Mouse (Mus musculus) MEL (cell line): ENCODE results near the gene Col26a1. TPM values are rescaled to one million over a fixed set of nuclear protein-coding genes. Genes with fewer than 3 reads are reported as not detected.

Experiments used
- DNase-seq: peaks from one replicate; pipeline ENCODE4 v3.0.0; 2011; ENCODE audit warnings: low read depth, low spot score
- H3K27ac ChIP-seq: 2 replicates; pipeline ENCODE4 v1.5.1; 2012; ENCODE audit warnings: low read depth, mild to moderate bottlenecking, control low read depth, low read length, moderate library complexity; ENCODE audit not compliant: control insufficient read depth
- H3K27me3 ChIP-seq, 2 experiments: fragments of 150-350 bp in 1 of 2; sonication (generic) in 1 of 2; 2 replicates each; pipeline ENCODE4 v1.6.1; 2012; ENCODE audit warnings: low read length in 2 of 2, mild to moderate bottlenecking in 2 of 2, improper control_type of control experiment in 1 of 2, moderate library complexity in 1 of 2; ENCODE audit not compliant: insufficient read depth in 2 of 2, control insufficient read depth in 1 of 2
- H3K36me3 ChIP-seq, 2 experiments: 2 replicates each; pipeline ENCODE4 v1.6.1; 2012 to 2014; ENCODE audit warnings: low read length in 2 of 2, improper control_type of control experiment in 1 of 2, inconsistent platforms in 1 of 2, mild to moderate bottlenecking in 1 of 2; ENCODE audit not compliant: insufficient read depth in 2 of 2, control insufficient read depth in 1 of 2
- H3K4me1 ChIP-seq, 2 experiments: fragments of 150-350 bp in 1 of 2; sonication (generic) in 1 of 2; 2 replicates each; pipeline ENCODE4 v1.6.1; 2012; ENCODE audit warnings: low read length in 2 of 2, improper control_type of control experiment in 1 of 2, mild to moderate bottlenecking in 1 of 2; ENCODE audit not compliant: insufficient read depth in 2 of 2, control insufficient read depth in 1 of 2
- H3K4me3 ChIP-seq, 2 experiments: fragments of 150-350 bp in 1 of 2; sonication (generic) in 1 of 2; 2 replicates each; pipeline ENCODE4 v1.5.1; 2012; ENCODE audit warnings: low read depth in 2 of 2, low read length in 2 of 2, mild to moderate bottlenecking in 2 of 2, moderate library complexity in 2 of 2, control low read depth in 1 of 2, improper control_type of control experiment in 1 of 2; ENCODE audit not compliant: control insufficient read depth in 1 of 2, insufficient read depth in 1 of 2
- H3K79me2 ChIP-seq: 2 replicates; pipeline ENCODE4 v1.6.1; 2012; ENCODE audit warnings: mild to moderate bottlenecking, low read length, moderate library complexity; ENCODE audit not compliant: control insufficient read depth, poor library complexity, insufficient read depth
- H3K9ac ChIP-seq: 2 replicates; pipeline ENCODE4 v1.6.1; 2012; ENCODE audit warnings: low read depth, mild to moderate bottlenecking, control low read depth, low read length, moderate library complexity; ENCODE audit not compliant: control insufficient read depth, poor library complexity, severe bottlenecking
- H3K9me3 ChIP-seq: fragments of 150-350 bp; sonication (generic); replicated peaks from 2 replicates; pipeline ENCODE4 v1.6.1; 2012; ENCODE audit warnings: mild to moderate bottlenecking, low read length, improper control_type of control experiment, moderate library complexity; ENCODE audit not compliant: insufficient read depth
- CTCF ChIP-seq, 3 experiments: IDR thresholded peaks in 2 of 3; conservative IDR thresholded peaks in 1 of 3; 2 replicates each; pipeline ENCODE4 v1.5.1; 2011 to 2012; ENCODE audit warnings: low read length in 3 of 3, low read depth in 2 of 3, mild to moderate bottlenecking in 2 of 3, improper control_type of control experiment in 1 of 3, inconsistent platforms in 1 of 3, mixed read lengths in 1 of 3, moderate library complexity in 1 of 3; ENCODE audit not compliant: control insufficient read depth in 1 of 3, insufficient read depth in 1 of 3, poor library complexity in 1 of 3, severe bottlenecking in 1 of 3
- ETS1 ChIP-seq: IDR thresholded peaks from 2 replicates; pipeline ENCODE4 v1.6.1; 2012; ENCODE audit warnings: low read depth, mild to moderate bottlenecking, inconsistent platforms, low read length, improper control_type of control experiment, moderate library complexity
- GABPA ChIP-seq: IDR thresholded peaks from 2 replicates; pipeline ENCODE4 v1.6.1; 2012; ENCODE audit warnings: low read depth, mild to moderate bottlenecking, inconsistent platforms, low read length, improper control_type of control experiment, moderate library complexity
- NRF1 ChIP-seq: IDR thresholded peaks from 2 replicates; pipeline ENCODE4 v1.6.1; 2014; ENCODE audit warnings: low read depth, mild to moderate bottlenecking, inconsistent platforms, low read length, improper control_type of control experiment, moderate library complexity; ENCODE audit not compliant: poor library complexity, insufficient read depth, severe bottlenecking
- SMC3 ChIP-seq: IDR thresholded peaks from 2 replicates; pipeline ENCODE4 v1.6.1; 2011; ENCODE audit warnings: low read depth, low read length, improper control_type of control experiment
- ZKSCAN1 ChIP-seq: IDR thresholded peaks from 2 replicates; pipeline ENCODE4 v1.6.1; 2012; ENCODE audit warnings: low read depth, mild to moderate bottlenecking, inconsistent platforms, low read length, improper control_type of control experiment, moderate library complexity
- polyA plus RNA-seq, 2 experiments: library from polyadenylated mRNA; stranded (reverse) in 1 of 2; unstranded in 1 of 2; fragments of >175 nt in 1 of 2; fragments of >200 nt in 1 of 2; gene quantifications; 2 replicates each; pipeline versions ENCODE4 v1.2.1 to v1.2.4; 2012; ENCODE audit warnings: low replicate concordance in 2 of 2, low read depth in 1 of 2; ENCODE audit not compliant: insufficient read length in 2 of 2, insufficient read depth in 1 of 2, missing spikeins in 1 of 2
- total RNA-seq: library from RNA; depleted of rRNA; stranded (reverse); fragments of 300-350 nt; gene quantifications from 2 replicates; pipeline ENCODE4 v1.2.3, GENCODE M21; 2012

Col26a1 gene
- total and polyA plus RNA-seq, 3 experiments = not detected

DNA sequence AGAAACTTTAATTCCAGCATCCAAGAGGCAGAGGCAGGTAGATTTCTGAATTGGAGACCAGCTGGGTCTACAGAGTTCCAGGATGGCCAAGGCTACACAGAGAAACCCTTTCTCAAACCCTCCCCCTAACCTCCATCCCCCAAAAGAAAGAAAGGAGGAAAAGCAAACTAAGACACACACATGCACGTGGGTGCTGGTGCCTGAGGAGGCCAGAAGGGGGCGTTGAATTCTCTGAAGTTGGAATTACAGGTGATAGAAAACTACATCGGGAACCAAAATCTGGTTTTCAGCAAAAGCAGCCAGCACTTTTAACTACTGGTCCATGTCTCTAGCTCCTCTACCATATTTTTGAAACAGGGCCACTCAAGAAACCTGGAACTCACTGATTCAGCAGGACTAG lies 21.6 kb upstream of the Col26a1 start:
- H3K36me3 ChIP-seq = no peaks in the 10 kb centered on the region
- H3K9me3 ChIP-seq = no peaks in the 10 kb centered on the region
- peaks cover 0 to 13% of the 10 kb centered on the region in 2 experiments; a peak in 1 of 4 replicates for H3K4me1 ChIP-seq
- no peak for DNase-seq
- H3K9ac ChIP-seq = no peak overlapping the region
- H3K27ac ChIP-seq = no peak overlapping the region
- H3K27me3 ChIP-seq = peaks cover 1 to 2% of the 10 kb centered on the region in 2 experiments; a peak in 2 of 4 replicates
- H3K4me3 ChIP-seq = no peak overlapping the region
- H3K79me2 ChIP-seq = no peaks in the 10 kb centered on the region
- TF ChIP-seq CTCF (IDR thresholded peaks at IDR 0.05 in 2 of 3, conservative IDR thresholded peaks at IDR 0.05 in 1 of 3; ENCODE audit: control insufficient read depth in 1 of 3, insufficient read depth in 1 of 3, low read depth in 2 of 3, low read length in 3 of 3, poor library complexity in 1 of 3, severe bottlenecking in 1 of 3) (0 out of 6 replicates have a peak, but pooled peaks of 2 of the 3 experiments have one; percentile 3 to 6), NRF1 (no peak)

DNA sequence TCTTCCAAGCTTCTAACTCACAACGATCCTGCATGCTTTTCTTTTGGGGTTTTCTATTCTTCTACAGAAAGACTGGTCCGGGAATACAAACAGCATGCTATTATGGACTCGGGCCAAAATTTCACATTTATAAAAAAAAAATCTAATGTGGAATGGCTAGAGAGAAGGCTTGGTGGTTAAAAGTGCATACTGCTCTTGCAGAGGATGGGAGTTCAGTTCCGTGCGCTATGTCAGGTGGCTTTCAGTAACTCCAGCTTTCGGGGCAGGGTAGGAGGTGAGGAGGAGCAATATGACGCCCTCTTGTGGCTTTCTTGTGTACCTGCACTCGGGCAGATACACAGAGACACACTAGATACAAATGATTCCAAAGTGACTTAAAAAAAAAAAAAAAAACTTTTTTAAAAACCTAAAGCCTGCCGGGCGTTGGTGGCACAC lies 12.5 kb upstream of the Col26a1 start:
- peaks cover 0 to 3% of the 10 kb centered on the region in 2 experiments; a peak in 3 of 4 replicates for H3K27me3 ChIP-seq

DNA sequence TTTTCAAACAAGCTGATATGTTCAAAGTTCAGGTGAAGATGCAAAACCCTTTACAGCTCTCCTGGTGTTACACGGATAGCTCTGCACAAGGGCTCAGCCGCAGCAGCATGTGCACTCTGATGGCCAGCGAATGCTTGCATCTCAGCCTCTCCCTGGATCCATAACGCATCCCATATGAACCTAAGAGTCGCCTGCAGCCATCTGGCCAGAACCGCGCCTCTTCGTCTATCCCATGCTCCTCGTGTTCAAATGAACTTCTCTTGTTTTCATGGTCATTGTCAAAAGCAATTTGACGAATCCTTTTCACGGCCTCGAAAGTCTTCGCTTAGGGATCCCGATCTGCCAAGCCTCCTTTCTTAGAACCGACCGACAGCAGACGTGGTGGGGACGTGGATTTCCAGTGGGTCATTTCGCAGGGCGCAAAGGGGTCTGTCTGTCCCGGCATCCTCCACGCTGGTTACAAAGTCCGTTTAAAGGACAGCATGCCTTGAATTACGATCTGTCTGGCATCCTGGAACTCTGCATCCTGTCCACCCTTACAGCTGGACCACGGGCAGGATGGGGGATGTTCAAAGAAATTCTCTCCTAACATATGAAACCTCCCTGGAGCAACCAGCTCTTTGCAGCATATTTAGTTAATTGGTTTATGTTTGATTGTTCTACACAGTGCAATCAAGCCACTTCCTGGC lies 12.0 kb upstream of the Col26a1 start:
- no peak overlapping the region for H3K4me3 ChIP-seq
- no peak for TF ChIP-seq ZKSCAN1
- no peak overlapping the region for H3K9ac ChIP-seq
- peaks cover 0 to 3% of the 10 kb centered on the region in 2 experiments; a peak in 3 of 4 replicates for H3K27me3 ChIP-seq
- H3K4me1 ChIP-seq = no peaks in the 10 kb centered on the region
- no peaks in the 10 kb centered on the region for H3K36me3 ChIP-seq
- no peaks in the 10 kb centered on the region for H3K9me3 ChIP-seq
- no peak for DNase-seq
- no peak overlapping the region for H3K27ac ChIP-seq
- no peaks in the 10 kb centered on the region for H3K79me2 ChIP-seq

More for the DNA sequence above, 12.5 kb upstream of the Col26a1 start:
- no peak for DNase-seq
- H3K36me3 ChIP-seq = no peaks in the 10 kb centered on the region
- no peaks in the 10 kb centered on the region for H3K79me2 ChIP-seq
- no peaks in the 10 kb centered on the region for H3K9me3 ChIP-seq
- H3K4me1 ChIP-seq = no peaks in the 10 kb centered on the region
- TF ChIP-seq SMC3 (0 out of 2 replicates have a peak, but pooled peaks have one; percentile 8), ETS1 (no peak), CTCF (IDR thresholded peaks at IDR 0.05 in 2 of 3, conservative IDR thresholded peaks at IDR 0.05 in 1 of 3; ENCODE audit: control insufficient read depth in 1 of 3, insufficient read depth in 1 of 3, low read depth in 2 of 3, low read length in 3 of 3, poor library complexity in 1 of 3, severe bottlenecking in 1 of 3) (peak in 2 of 3 experiments; percentile 25 to 26; a peak in 2 of 6 replicates), GABPA (no peak)
- H3K27ac ChIP-seq = no peak overlapping the region
- H3K4me3 ChIP-seq = no peak overlapping the region
- no peak overlapping the region for H3K9ac ChIP-seq
